Mouse (Mus musculus) heart, postnatal 10 days (tissue): Measurements from ENCODE around the gene Gm42878. TPM values are rescaled to one million over a fixed set of nuclear protein-coding genes. Genes with fewer than 3 reads are reported as not detected.
A peak's percentile ranks its signal among the peaks of the same experiment; 100 is the strongest.
"Not testable (repeated sequence)": the region's sequence is repeated elsewhere in the genome, so short reads cannot be mapped to it uniquely, and the experiment has no call there.

ENCODE experiments used
- DNase-seq, 2 experiments: peaks; one replicate each; pipeline ENCODE4 v3.0.0; 2021
- intact Hi-C: fragments of 180-260 bp; cut with DNase I; formaldehyde crosslinking; loops from one replicate; pipeline ENCODE4 v1.15.1; 2025
- total RNA-seq, 2 experiments: library from RNA; stranded (reverse); gene quantifications; 2 replicates each; pipeline ENCODE4 v1.2.3; 2021

Gene Gm42878
- total RNA-seq, 2 experiments from 2014 or later = not detected

DNA sequence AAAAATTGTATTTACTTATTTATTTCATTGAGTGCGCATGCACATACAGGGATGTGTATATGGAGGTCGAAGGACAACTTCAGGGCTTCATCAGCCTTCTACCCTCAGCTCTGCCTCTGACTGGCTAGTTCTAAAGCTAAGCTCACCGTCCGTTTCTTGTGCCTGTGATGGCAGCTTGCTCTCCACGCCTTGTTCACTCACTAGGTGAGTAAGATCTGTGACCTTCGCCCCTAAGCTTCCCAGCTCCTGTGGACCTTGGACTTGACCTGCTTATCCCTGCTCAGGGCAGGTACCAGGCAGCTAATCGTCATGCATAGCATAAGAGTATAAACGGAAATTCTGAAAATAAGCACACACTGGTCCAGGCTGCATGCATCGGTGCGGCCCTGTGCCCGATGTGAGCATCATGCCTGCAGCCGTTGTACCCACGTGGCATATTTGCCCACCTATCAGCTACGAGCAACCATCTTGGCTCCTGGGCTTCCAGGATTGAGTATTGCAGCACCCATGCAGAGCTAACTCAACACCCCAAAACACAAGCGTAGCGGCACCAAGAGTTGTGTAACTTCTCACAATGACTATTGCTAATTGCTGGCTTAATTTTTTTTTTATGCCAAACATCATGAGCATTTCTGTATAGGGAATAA, 20.9 kb upstream of the Gm42878 start:
- DNase-seq = no peak
- intact Hi-C loops = no loop called here

DNA sequence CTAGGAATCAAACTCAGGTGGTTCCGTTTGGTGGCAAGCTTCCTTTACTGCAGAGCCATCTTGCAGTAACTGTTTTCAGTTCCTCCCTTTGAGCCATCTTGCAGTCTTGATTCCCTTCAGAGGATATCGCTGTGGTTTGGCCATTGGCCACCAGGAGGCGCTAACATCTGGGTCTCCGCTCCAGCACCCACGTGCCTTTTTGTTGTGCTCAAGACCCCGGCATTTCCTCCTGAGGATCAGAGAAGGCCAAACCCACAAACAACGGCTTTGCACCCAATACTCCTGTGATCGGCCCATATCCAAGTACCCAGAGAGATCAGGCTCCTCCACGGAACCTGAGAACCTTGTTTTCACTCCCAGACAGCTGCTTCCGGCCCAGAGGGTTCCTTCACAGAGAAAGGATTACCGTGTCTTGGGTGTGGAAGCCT, 19.2 kb upstream of the Gm42878 start:
- intact Hi-C loops = loop anchor here (1.0 kb wide), 1 partner anchor 38 kb away; no protein-coding TSS in a partner anchor

DNA sequence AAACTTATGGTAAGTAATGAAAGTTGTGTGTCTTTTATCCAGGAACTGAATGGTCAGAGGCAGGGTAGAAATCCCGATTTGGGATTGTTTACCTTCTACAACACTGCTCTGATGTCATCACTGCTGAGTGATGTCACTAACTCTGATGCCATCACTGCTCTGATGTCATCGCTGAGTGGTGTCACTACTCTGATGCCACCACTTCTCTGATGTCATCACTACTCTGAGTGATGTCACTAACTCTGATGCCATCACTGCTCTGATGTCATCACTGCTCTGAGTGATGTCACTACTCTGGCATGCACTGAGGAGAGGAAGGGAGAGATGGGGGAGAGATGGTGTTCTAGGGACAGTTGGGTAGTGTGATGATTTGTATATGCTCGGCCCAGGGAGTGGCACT, 17.2 kb upstream of the Gm42878 start:
- no peak for DNase-seq
- intact Hi-C loops = no loop called here

More for the DNA sequence above, 19.2 kb upstream of the Gm42878 start:
- DNase-seq = peak; percentile 87 to 94

DNA sequence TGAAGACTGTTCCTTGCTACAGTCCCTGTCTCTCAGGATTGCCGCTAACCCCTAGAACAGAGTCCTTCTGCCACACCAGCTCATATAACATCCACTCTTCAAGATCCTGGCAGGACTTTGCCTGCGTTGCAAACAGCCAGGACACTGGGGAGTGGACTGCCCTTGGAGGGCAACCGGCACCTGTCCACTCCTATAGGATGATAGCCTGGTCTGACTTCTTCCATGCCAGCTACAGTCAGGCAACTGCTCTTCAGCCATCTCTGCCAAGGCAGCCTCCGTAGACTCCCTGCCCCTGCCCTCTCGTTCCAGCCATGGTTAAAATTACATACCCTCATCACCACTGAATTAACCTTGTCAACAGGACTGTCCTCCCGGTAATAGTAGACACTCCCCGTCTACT, 3.9 kb upstream of the Gm42878 start:
- DNase-seq = no peak
- intact Hi-C loops = no loop called here

DNA sequence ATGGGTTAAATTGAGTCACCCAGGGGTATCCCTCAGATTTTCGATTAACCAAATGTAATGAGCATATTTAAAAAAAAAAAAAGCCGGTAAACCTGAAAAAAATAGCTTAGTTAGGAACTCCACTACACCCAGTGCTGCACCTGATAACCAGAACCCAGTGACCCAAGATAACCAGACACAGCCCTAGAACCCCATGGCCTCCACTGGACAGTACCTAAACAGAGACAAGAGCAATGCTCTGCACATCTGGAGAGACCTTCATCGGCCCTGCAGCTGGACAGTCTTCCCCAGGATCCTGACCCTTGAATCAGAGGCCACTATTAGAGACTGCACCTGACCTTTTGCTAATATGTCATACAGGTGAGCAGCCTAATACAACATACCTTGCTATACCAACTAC, 1.8 kb upstream of the Gm42878 start:
- intact Hi-C loops = no loop called here

DNA sequence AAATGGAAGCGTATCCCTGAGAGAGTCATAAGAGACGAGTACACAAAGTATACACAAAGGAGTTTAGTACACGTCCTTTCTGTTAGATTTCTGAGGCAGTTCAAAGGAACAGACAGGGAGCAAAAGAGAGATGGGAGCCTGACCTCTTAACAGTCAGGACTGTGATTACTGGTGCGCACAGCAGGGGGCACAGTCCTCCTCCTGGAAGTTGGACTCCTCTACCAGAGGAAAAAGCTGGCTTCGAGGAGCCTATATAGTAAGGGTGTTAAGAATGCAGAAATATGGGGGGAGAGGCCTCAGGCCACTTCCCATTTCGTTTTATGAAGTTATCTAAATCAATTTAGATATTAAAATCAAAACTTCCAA, 1.2 kb upstream of the Gm42878 start:
- intact Hi-C loops = loop anchor here (1.0 kb wide), 1 partner anchor 56 kb away; no protein-coding TSS in a partner anchor
- DNase-seq = peak; percentile 62 to 70

More for the DNA sequence above, 1.8 kb upstream of the Gm42878 start:
- DNase-seq = no peak

DNA sequence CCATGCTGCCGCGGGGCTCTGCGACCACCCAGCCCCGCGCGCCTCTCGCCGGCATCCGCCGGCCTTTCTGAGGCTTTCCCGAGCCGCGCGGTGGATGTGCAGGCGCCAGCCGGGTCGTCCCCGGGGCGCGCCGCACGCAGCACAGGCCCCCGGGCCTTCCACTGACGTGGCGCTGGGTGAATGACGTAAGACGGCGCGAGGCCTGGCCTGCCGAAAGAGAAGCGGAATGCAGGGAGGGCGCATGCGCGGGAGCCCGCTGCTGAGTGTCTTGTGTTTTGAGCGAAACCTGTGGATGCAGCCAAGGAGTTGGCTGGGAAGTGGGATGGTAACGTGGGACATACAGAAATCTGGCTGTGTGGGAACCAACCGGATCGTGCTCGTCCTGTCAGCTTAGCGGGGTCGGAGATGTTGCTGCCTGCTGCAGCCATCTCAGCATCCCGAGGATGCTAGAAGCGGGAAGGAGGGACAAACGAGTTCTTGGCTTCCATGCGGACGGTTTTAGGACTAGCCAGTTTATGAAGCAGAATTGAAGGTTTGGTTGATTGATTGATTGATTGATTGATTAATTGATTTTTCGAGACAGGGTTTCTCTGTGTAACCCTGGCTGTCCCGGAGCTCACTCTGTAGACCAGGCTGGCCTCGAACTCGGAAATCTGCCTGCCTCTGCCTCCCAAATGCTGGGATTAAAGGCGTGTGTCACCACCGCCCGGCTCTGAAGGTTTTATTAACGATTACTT, 679 bp upstream of the Gm42878 start, which contains the start of gene Mapkapk5:
Gene Mapkapk5 (minus strand): TSS at position 113 of the 737 bp plus-strand sequence.
- peak; percentile 98 for DNase-seq
- intact Hi-C loops = loop anchor here (1.0 kb wide), 1 partner anchor 56 kb away; no protein-coding TSS in a partner anchor

DNA sequence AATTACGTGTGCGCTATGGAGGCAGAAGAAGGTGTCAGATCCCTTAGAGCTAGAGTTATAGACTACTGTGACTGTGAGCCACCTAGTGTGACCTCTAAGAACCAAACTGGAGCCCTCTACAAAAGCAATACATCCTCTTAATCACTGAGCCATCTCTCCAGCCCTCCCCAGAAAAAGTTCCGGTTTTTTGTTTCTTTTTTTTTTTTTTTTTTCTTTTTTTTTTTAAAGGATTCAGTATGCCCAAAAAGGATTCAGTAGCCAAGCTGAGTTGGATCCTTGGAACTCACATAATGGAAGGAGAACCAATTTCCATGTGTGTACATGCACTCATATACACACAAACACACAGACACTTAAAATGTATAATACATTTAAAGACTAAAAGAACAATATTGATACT, 1.9 kb downstream of the Gm42878 start:
- no peak for DNase-seq
- intact Hi-C loops = no loop called here

DNA sequence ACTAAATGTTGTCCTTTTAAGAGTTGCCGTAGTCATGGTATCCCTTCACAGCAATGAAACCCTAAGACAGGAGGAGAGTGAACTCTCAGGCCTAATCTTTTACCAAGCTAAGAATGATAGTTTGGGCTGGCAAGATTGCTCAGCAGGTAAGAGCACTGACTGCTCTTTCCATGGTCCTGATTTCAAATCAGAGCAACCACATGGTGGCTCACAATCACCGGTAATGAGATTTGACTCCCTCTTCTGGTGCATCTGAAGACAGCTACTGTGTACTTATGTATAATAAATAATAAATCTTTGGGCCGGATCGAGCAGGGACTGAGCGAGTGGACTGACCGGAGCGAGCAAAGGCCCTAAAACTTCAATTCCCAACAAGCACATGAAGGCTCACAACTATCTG, 4.0 kb downstream of the Gm42878 start:
- no peak for DNase-seq
- intact Hi-C loops = no loop called here

DNA sequence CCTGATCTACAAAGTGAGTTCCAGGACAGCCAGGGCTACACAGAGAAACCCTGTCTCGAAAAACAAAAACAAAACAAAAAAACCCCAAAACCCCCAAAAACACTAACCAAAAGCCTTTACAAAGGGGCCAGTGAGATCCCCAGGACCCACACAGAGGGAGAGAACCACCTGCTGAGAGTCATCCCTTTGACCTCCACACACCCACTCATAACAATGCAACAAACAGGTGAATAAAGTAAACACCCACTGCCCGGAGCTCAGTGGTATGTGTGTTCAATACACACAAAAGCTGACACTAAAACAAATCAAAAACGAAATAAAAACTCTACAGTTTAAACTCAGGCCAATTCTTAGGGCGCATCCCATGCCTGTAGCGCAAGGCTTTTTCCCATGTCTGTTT, 5.2 kb downstream of the Gm42878 start:
- DNase-seq = no peak
- intact Hi-C loops = no loop called here

DNA sequence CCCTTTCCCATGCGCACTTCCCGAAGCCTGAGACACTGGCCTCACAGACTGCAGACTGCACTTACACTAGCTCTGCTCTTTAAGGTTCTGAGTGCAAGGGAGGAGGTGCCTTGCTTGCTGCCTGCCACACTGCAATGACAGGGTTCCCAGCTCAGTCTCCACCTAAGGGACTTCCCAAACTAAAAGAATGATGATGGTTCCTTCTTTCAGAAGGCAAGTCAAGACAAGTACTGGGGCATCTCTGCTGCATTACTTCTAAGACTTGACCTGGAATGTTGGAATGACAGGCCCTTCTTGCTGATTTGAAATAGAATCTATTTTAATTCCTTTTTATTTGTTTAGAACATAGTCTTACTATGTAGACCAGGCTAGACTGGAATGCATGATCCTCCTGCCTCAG, 7.7 kb downstream of the Gm42878 start:
- no peak for DNase-seq
- intact Hi-C loops = no loop called here

DNA sequence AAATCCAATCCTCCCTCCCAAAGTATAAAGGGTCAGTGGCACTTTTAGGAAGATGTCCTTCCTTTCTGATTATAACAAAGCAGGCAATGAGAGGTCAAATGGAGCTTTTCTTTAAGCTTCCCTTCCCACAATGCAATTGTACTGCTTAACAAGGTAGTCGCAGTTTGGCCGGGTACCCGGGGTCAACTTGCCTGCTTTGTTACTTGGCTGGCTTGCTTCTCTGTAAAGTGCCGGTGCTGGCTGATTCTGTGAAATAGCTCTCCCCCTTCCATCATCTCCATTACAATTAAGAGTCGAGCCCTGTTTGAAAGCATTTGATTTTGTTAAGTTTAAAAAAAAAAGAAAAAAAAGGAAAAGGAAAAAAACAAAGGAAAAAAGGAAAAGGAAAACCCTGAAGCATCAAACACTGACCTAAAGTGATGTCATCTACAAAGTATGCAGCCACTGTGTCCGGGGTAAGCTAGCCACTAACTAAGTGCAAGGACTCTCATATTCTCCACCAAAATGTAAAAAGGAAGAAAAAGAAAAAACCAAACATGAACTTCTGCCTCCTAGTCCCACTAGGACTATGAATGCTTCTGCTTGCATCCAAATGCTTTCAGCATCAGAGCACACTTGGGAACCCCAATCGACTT, 8.2 kb downstream of the Gm42878 start:
- no peak for DNase-seq
- intact Hi-C loops = no loop called here

DNA sequence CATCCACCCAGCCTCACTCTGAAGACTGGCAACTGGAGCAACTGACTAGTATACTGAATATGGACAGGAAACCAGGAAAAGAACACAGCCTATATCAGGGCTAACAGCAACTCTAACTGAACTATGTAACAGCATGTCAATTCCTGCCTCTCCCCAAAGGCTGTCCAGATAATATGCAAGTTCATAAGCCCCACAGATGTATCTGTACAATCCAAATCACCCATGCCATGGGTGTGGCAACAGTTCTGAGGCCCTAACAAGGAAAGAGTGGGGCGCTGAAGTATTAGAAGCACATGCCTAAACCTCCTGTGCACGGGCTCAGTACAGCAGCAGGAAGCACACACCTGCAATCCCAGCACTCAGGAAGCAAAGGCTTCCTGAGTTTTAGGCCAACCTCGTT, 10.2 kb downstream of the Gm42878 start:
- DNase-seq = no peak
- intact Hi-C loops = no loop called here

DNA sequence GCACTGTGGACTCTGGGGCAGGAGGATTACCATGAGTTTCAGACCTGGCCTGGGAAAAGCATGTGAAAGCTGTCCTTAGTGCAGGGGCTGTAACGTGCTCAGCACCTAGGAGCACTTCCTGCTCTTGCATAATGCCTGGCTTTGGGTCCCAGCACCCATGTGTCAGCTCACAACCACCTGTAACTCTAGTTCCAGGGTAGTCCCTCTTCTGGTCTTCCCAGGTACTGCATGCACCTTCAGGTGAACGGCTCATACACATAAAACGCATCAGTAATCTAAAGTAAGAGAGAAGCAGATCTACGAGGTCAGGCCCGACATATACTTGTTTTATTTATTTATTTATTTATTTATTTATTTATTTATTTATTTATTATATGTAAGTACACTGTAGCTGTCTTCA, 10.8 kb downstream of the Gm42878 start:
- intact Hi-C loops = no loop called here

DNA sequence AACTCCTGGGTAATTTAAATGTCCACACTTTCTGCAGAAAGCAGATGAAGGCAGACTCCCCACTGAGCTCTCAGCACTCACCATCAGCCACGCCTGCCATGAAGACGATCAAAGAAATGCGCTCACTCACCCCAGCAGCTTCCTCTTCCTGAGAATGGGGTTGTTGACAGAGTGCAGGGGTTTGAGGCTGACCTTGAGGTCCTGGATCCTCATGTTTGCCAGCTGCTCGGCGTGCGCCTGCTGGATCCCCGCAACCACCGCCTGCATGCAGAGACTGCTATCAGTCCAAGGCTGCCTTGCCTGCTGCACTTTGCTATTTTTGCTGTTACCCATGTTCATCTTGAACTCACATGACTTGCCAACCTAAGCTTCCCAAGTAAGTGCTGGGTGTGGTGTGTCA, 18.3 kb downstream of the Gm42878 start:
- intact Hi-C loops = no loop called here
- DNase-seq = peak; percentile 27 to 41

More for the DNA sequence above, 10.8 kb downstream of the Gm42878 start:
- no peak for DNase-seq

DNA sequence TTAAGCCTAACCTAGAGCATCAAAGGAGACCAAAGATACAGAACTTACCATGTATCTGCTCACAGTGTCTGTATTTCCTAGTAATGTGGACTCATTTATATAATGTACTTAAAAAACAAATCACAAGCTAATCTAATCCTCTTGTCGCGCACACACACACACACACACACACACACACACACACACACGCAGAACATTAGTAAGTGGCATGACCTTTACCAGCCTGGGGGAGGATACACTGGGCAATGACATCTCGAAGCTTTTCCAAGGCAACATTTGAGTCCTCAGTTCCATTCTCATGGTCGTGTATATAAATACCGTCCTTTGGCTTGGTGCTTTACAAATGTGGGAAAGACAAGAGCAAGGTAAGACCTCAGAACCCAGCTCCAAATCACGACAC, 18.8 kb downstream of the Gm42878 start:
- DNase-seq = no peak
- intact Hi-C loops = no loop called here

DNA sequence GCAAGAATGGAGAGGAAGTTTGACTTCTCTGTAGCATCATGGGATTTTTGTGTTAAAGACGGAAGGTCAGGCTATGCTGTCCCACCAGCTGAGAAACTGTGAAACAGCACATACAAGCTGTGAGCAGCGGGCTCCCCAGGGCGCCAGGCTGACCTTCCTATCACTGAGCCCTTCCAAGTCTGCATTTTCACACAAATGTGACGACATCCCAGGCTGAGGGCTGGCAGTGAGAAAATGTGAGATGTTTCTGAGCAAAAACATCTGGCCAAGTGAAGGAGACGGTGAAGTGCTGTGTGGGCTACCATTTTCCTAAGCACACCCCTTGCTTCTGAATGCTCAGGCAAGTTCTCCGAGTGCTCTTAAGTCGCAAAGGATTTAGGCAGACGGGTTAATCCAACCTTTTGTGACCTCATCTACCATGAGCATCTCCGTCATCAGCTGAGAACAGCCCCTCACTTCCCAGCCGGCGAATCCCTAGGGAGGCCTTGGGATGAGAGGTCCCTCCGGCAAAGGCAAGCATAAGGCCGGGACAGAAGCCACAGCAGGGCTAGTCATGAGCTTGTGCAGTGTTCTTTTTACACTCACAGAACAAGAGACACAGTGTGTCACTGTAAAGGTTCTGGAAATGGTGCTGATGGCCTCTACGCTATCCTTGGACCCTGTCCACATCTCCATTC, 19.4 kb downstream of the Gm42878 start:
- peak; percentile 51 to 62 for DNase-seq

DNA sequence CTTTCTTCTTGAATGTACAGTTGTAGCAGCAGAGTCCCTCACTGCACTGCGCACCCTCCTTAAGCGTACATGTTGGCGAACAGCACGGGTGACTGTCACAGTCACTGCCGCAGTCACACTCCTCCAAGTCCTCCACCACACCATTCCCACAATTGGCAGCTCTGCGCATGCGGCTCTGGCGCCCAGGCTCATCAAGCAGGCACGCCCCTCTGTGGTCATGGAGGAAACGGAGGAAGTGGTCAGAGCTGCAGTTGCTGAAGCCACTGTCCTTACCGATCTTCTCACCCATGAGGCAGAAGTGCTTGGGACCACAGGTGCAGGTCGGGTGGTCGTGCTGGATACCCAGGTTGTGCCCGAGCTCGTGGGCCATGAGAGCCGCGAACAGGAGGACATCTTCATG, 25.5 kb downstream of the Gm42878 start:
- DNase-seq, intact Hi-C loops: not testable (repeated sequence)

More for the DNA sequence above, 19.4 kb downstream of the Gm42878 start:
- intact Hi-C loops = no loop called here

DNA sequence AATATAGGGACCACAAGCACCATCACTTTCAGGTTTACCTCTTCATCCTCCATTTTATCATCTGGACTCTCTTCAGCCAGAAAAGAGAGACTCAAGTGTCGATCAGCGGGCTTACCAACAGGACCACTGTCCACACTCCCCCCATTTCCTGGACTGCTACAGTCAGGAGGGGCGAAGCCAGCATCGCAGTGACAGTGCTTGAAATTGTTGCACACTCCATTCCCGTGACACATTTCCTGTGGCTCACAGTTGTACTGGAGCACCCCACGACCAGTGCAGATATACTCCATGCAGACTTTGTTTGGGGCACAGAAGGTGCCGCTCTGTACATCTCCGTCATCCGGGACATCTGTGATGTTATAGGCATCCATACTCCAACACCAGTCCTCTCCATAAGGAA, 26.3 kb downstream of the Gm42878 start:
- intact Hi-C loops = no loop called here

DNA sequence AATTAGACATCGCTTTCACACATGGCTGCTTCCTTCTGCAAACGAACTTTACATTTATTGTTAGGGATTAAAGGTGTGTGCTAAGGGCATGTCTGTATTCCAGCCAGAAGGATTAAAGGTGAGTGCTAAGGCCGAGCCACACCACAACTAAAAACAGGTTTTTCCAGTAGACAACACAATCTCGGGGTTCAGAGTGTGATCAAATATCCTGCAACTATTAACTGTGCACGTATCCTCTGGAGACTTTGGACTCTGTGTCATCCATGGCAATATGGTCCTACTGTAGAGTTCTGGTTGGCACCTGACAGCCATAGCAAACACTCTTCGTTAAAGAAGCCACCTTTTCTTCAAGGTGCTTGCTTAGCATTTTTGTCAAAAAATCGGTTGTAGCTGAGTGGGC, 35.3 kb downstream of the Gm42878 start:
- intact Hi-C loops = no loop called here
- no peak for DNase-seq

More for the DNA sequence above, 26.3 kb downstream of the Gm42878 start:
- no peak for DNase-seq

DNA sequence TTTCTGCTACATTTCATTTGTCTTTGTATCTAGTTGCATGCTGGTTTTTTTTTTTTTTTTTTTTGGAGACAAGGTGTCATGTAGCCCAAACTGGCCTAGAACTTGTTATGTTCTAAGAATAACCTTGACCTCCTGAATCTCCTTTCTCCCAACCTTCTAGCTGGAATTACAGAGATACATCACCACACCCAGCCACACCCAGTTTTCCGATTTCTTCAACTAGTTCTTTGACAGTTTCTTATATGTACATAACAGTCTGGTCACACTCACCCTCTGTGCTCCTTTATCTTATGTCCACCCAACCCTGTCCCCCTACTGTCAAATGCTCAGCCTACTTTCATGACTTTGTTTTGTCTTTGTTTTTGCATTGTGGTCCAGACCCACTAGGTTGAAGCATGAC, 38.4 kb downstream of the Gm42878 start:
- intact Hi-C loops = no loop called here
- no peak for DNase-seq
